Mouse (Mus musculus) megakaryocyte, embryonic 14.5 days (primary cell): Measurements from ENCODE around the gene Acat3.

Experiments used
- FLI1 ChIP-seq: IDR thresholded peaks from 2 replicates; pipeline ENCODE4 v1.6.1; 2012; ENCODE audit warnings: low read length, inconsistent platforms, mixed read lengths
- GATA1 ChIP-seq: IDR thresholded peaks from 3 replicates; pipeline ENCODE4 v1.6.1; 2012; ENCODE audit warnings: mixed read lengths, low read length, inconsistent platforms, borderline replicate concordance

DNA sequence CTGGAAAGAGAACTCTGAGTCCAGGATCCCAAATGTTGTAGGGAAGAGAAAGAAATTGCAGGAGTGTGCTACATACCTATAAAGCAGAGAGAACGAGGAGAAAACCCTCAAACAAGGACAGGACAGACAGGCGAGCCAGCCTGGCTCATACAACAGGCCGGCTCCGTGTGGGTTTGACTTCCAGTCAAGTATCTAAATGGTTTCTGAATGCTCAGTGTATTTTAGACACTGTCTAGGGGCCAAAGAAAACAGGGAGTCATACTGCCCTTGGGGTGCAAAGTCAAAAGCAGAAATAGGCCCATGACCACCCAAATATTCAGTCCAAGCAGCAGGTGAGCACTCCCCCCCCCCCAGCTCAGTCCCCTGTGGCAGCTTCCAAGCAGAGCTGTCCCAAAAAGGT is 34.6 kb downstream of the Acat3 start:
- no peak for TF ChIP-seq GATA1
- no peak for TF ChIP-seq FLI1
